Mouse (Mus musculus): Measurements from ENCODE around the gene Tnf.

The Tnf gene

GRCm38 (mm10) chr17:35233114-35233980, 31.5 kb upstream of the Tnf start, which contains the start of gene Atp6v1g2:
TSS of gene Atp6v1g2 (plus strand) at chr17:35233660.
- peak; percentile 96 for DNase-seq

DNA sequence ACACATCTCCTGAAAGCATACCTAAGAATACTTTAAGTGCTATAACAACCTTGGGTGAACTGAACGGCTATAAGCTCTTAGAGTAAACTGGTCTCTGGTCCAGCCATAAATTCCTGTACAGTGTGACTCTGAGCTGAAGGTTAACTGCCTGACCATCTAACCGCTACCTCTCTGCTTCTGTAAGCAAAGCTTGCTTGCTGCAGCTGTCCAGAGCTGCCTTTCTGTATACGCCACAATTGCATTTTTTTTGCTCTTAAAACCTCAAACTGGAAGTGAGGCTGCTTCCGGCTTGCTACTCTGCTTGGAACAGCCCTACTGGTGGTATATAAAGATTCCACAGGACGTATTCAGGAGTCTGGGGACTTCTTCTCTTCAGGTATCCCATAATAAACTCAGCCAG, 30.9 kb upstream of the Tnf start:
- no peak for DNase-seq

GRCm38 (mm10) chr17:35232043-35232442, 30.2 kb upstream of the Tnf start:
- DNase-seq = peak; percentile 98

GRCm38 (mm10) chr17:35231022-35231421, 29.2 kb upstream of the Tnf start:
- peak; percentile 89 for DNase-seq

DNA sequence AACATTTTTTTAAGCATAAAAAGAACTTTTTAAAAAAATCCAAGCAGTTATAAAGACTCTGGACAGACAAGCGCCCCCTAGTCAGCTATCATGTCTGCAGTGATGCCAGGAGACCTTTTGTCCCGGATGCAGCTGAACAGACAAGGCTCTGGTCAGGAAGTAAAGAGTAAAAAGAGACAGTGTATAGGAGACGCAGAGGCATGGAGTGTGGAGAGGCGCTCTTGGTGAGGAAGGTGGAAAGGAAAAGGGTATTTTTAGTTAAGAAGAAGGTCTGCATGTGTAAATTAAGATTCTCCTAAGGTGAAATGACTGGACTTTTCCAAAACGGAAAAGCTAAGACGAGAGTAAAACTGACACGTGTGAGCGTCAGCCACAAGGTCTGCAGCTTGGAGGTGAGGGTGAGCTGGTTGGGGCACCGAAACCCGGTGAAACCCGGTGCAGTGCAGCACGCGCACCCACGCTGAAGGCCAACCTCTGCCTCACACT, 24.8 kb upstream of the Tnf start:
- DNase-seq = no peak

DNA sequence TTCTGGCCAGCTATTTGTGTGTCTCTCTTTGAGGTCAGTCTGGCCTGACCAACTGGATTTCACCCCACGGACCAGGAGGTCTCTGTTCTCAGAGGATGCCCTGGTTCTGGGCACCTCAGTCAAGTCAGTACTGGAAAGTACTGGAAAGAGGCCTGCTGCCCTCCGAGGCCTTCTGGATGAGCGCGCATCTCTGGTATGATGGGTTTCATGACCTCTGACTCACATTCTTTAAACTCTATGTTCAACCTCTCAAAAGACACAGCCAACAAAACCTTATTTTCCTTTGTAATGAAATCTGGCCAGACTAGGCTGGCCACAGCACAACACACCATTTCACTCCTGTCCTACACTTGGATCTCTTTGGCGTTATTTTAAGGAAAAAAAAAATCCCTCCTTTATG, 23.6 kb upstream of the Tnf start:
- no peak for DNase-seq

GRCm38 (mm10) chr17:35224641-35225040, 22.8 kb upstream of the Tnf start:
- no peak for DNase-seq

DNA sequence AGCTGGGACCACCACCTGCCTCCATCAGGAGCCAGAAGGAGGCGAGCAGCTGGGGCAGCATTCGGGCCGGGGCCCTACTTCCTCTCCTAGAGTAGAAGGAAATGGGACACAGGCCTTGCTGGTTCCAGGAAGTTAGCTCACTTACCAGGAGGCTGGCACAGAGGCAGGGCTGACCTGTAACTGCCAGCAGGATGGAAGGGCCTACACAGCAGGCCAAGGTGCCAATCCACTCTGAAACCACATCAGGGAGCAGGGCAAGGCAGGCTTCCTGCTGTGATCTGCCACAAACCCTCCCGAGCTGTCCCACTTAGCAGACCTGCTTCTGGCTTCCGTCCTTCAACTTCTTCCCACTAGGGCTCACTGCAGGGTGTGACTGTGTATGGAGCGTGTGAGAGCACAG, 20.5 kb upstream of the Tnf start:
- peak; percentile 95 for DNase-seq

DNA sequence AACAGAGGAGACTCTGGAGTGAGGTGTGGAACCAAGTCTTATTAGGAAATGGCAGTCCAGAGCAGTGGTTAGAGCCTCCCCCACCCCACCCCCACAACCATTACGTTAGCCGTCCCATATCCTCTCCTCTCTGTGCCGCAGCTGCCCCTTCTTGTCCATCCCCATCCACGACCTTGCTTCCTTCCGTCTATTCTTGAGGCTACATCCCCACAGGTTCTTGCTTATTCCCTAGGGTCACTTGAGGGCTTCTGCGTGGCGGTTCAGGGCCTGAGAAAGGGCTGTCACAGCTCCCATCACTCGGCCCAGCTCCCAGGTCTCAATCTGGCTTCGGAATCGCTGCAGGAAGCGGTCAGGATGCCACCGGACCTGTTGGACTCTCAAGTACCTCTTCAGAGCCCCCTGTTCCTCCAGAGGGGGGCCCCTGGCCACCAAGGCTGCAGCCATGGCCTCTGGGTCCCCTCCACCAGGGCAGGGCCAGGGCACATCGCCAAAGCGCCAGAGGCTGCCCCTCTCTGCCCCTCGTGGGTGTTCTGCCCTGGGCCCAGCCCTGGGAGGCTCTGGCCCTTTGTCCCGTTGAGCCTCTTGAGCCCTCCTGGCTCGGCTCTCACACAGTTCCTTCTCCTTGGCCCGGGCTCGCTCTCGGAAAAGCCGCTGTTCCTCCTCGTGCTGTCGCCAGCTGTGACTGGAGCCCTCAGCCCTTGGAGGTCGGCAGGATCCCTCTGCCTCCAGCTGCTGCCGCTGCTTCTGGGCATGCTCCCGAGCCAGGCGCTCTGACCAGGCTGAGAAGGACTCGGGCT, 18.5 kb upstream of the Tnf start, which contains the start of gene Gm16181:
Gene Gm16181 (plus strand): TSS at position 679 of the 797 bp plus-strand sequence.
- DNase-seq = peak; percentile 99

- DNase-seq = peak; percentile 98
These were observed 17.8 kb upstream of the Tnf start for GRCm38 (mm10) chr17:35219601-35220041.

- peak; percentile 99 for DNase-seq
These were observed 16.8 kb upstream of the Tnf start for GRCm38 (mm10) chr17:35218516-35219193.

DNA sequence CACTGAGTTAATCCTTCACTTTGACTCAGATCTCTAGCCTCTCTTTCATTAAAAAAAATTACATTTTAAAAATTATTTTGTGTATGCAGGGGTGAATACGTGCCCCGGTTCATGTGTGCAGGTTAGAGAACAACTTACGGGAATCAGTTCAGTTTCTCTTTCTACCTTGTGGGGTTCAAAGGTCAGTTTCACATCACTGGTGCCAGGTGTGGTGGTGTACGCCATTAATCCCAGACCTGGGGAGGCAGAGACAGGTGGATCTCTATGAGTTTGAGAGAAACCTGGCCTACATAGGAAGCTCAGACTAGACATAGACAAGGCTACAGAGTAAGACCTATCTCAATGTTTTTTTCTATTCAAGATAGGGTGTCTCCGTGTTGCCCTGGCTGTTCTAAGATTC, 11.3 kb upstream of the Tnf start:
- no peak for DNase-seq

- no peak for DNase-seq
These were observed 8.8 kb upstream of the Tnf start for GRCm38 (mm10) chr17:35210593-35210992.

DNA sequence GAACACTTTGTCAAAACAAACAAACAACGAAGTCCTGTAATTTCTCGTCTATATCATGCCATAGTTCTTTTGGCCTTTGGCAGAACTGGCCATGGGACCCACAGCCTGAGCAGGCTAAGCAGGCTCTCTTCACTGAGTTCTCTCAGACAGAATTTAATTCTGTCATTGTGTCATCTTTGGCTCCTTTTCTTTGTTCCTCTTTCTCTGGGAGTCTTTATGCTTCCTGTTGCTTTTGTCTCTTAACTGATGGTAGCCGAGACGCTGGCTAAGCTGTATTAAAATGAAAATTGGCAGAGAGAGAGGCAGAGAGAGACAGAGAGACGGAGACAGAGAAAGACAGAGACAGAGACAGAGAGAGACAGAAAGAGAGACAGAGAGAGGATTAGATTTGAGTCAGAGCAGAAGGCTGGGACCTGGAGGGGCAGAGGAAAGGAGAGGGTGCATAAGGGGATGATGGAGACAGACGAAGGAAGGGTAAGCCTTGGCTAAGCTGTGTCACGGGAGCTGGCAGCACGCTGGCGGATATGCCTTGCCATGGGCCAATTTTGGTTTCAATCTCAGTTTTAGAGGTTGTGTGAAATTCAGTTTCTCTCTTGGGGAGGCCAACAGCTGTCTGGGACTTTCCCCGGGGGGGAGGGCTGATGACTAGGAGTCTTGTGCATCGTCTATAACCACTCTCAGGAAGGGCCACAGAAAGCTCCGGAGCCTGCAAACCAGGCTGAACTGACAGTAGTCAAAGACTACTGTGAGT, 8.2 kb upstream of the Tnf start:
- peak; percentile 96 for DNase-seq

DNA sequence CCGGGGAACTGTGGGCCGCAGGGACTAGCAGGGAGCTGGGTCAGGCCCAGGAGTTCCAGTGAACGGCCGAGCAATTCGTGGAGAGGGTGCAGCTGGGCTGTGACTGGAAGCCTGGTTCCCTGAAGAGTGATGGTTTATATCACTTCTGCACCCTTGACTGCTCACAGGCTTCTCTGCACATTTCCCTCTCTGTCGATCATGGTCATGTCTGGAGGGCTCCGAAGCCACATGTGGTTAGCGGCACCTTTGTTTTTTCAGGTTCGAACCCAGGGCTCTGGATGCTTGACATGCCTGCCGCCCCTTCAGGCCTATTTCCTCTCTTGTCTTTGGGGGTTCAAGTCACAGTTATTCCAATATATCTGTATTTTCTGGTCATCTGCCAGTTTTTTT, 3.6 kb upstream of the Tnf start:
- no peak for DNase-seq

- no peak for DNase-seq
These were observed 2.9 kb upstream of the Tnf start, which contains the start of gene Lta for GRCm38 (mm10) chr17:35204494-35205379. TSS of gene Lta (minus strand) at chr17:35205351.

GRCm38 (mm10) chr17:35202442-35202841, 635 bp upstream of the Tnf start:
- peak; percentile 91 for DNase-seq

GRCm38 (mm10) chr17:35201128-35201527, 679 bp downstream of the Tnf start:
- DNase-seq = peak; percentile 91

- peak; percentile 97 for DNase-seq
These were observed 1.4 kb downstream of the Tnf start for GRCm38 (mm10) chr17:35200398-35200797.

GRCm38 (mm10) chr17:35198946-35199345, 2.9 kb downstream of the Tnf start:
- peak; percentile 88 for DNase-seq

DNA sequence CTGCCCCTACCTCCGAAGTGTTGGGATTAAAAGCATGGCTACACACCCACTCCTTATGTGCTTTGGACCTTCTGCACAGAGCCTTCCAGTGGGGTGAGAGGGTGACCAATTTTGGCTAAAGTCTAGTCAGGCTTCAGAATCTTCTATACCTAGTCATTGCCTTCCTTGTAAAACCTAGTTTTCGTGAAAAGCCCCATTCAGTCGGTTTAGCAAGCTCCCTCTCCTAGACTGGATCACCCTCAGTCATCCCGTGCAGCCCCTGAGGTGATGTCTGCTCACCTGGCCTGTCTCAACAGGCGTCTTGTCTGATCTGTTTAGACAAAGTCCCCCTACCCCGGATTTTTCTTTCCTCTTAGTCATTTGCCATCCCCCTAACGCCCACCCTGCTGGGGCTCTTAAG, 3.8 kb downstream of the Tnf start:
- no peak for DNase-seq
